Mouse (Mus musculus) olfactory bulb, adult 2 months (tissue): ENCODE results near the gene Esr1.

ENCODE experiments used
- CTCF ChIP-seq: fragments of 200-500 bp; IDR thresholded peaks from 2 replicates; pipeline ENCODE4 v1.5.1; 2012; ENCODE audit warnings: low read depth, mild to moderate bottlenecking, low read length, moderate library complexity; ENCODE audit not compliant: insufficient read depth
- POLR2A ChIP-seq: fragments of 200-500 bp; IDR thresholded peaks from 2 replicates; pipeline ENCODE4 v1.6.1; 2012; ENCODE audit warnings: mild to moderate bottlenecking, low read depth, low read length, moderate library complexity; ENCODE audit not compliant: insufficient read depth

DNA sequence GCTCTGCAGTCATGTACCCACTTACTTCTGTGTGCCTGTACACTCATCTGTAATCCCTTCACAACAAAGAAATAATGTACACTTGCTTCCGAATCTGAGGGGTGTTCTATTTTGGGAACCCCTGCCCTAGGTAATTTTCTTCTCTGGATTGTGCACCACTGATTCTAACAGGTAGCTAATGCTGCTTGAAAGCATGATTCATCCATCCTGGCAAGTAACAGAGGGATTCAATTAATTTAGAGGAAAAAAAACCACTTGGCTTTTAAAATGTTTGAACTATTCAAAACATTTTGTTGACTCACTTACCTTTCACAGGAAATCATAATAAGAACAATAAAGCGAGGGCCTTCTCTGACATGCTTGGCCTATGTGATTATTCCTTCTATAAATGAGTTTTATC is 1.2 kb upstream of the Esr1 start:
- TF ChIP-seq CTCF = no peak
- TF ChIP-seq POLR2A = no peak
